Mouse (Mus musculus): ENCODE measurements at regions not wholly inside any gene's neighbourhood (a gene's known extent, or its start where the extent isn't known, plus 50 kb on each side); places are given as distances from the start of the nearest gene placed in this dataset.

DNA sequence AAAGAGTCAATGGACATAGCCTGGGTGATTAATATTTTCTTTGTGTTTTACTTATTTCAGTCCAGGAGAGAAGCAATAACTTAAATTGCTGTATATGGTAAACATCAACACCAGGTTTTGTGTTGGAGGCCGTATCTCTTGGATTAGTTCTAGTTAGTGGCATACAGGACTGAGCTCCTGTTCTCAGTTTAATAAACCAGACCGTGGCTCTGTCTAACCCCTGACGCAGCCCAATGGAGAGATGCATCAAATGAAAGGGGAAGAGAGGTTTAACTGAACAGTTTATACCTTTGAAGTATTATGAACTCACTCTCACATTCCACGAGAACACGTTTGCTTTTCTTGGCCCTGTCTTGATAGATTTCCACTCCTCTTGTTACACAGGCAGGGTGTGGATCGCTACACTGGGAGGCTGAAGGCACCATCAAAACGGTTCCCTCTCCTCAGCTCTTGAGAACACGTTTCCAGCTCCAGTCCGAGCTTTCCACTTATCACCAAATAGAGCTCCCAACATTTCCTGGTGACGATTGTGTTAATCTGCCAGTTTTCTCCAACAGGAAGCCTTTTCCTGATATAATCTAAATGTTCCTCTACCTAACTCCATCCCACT lies 54.0 kb upstream of the Cerkl start:
- DNase-seq (ENCODE audit: low read depth, low spot score) = no peak

- DNase-seq (ENCODE audit: low read depth, low spot score) = no peak
These were observed 54.5 kb upstream of the Cerkl start for GRCm38 (mm10) chr2:79511108-79511507.

GRCm38 (mm10) chr2:79511676-79512323 lies 55.2 kb upstream of the Cerkl start:
- DNase-seq (ENCODE audit: low read depth, low spot score) = peak; percentile 68

DNA sequence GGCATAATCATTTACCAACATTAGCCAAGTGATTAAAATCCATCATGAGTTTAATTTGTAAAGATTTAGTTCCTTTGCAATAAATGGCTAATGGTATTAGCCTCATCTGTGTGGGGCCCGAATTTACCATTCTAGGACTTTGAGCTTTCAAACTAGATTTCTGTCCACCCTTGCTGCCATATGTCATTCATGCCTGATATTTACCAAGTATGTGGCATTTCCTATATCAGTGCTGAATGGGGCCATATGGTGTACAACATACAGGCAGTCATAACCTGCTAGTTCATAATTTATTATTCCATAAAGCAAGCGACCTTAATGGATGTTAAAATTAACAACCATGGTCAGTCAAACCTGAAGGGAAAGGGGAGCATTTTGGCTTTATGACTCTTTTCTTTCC lies 55.8 kb upstream of the Cerkl start:
- no peak for DNase-seq (ENCODE audit: low read depth, low spot score)

DNA sequence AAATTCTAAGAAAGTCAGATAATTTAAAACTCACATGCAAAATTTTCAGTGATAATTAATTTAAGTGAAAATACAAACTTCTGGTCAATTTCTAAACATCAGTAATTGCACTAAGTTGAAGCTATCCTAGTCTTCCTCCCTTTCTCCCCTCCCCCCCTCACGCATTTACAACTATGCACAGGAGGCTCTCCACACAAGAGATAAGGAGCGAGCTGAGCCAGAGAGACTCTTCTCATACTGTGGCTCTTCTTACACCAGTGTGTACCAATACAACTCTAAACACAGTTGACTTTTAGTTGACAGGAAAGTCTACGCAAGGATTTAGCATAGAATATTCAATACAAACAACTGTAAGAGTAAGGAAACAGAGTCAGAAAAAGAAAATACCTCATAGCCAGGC lies 57.1 kb upstream of the Cerkl start:
- no peak for DNase-seq (ENCODE audit: low read depth, low spot score)

DNA sequence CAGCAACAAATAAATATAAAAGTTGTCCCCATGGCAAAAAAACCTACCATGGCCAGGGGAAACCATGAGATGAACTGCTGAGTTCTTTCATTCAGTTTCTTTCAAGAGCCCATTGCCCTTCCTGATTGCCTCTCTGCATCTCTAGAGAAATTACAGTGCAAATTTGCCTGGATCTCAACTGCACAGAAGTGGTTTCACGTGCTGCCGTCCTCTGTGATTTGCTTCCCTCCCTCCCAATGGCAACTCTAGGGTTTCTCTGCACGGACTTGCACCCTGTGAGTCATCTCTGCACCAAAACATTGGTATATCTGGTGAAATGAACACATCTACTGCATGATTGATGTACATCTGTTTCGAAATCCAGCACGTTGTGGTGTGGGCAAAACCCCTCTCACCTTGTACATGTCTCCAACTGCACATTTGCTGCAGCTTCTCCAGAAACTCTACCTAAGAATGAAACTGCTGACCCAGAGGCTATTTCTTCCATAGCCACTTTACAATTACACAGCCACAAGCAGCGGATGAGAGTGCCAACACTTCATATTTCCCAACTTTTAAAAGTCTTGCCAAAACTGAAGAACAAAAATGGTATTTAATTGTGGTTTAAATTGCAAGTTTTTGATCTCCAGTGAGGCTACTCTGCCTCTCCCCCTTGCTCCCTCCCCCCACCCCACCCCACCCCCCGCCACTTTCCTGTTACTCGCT lies 61.6 kb upstream of the Cerkl start:
- no peak for DNase-seq (ENCODE audit: low read depth, low spot score)

- no peak for DNase-seq (ENCODE audit: low read depth, low spot score)
These were observed 63.3 kb upstream of the Cerkl start for GRCm38 (mm10) chr2:79519799-79520449.

GRCm38 (mm10) chr2:79523441-79523840 lies 66.9 kb upstream of the Cerkl start:
- DNase-seq (ENCODE audit: low read depth, low spot score) = peak; percentile 14

- no peak for DNase-seq (ENCODE audit: low read depth, low spot score)
These were observed 70.9 kb upstream of the Cerkl start for GRCm38 (mm10) chr2:79527529-79527928.

DNA sequence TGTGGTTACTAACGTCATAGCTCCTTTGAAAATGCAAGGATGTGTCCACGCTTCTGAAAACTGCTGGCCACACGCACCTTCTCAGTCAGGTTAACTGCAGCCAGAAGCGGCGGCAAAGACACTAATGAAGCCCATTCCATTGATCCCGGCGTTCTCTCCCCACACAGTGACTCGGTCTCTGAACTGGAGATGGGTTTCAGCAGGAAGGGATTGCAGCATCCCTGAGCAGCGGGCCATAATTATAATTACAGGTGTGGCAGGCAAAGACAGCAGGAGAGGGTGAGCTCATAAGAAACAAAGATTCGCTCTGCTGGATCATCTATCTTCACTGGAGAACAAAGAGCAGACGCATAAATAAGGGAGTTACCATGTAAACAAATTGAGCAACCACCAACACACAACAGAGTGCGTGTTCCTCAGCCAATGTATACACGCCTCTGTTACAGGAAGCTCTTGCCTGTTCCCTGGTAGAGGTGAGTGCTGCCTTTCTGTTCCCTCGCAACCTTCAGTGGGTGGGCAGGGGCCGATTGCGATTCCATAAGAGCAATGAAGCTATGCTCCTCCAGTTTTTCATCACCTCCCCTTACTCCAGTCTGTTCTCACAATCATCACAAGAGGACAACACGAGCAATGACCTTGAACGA lies 71.9 kb upstream of the Cerkl start:
- DNase-seq (ENCODE audit: low read depth, low spot score) = no peak

GRCm38 (mm10) chr2:79529185-79529584 lies 72.6 kb upstream of the Cerkl start:
- DNase-seq (ENCODE audit: low read depth, low spot score) = no peak

DNA sequence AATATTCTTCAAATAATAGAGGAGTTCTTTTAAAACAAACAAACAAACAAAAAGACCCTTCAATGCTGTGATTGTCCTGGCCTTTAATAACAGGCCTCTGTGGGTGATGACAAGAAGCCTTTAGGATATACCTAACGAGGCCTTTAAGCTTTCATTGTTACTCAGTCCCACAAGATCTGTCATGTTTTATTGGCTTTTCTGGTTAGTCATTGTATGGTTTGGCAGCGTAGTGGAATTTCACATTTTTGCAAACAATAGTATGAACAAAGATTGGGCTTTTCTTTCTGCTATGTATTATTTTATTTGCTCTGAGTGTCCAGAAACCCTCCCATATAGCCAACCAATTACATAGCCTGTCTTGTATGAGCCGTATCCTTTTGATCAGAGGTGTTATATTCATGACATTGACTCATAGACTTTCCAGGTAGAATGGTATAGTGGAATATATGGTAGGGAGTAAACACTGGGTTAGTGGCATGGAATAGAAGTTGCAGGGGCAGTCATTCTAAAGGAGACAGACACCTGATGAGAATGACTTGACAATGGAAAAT lies 76.1 kb upstream of the Cerkl start:
- DNase-seq (ENCODE audit: low read depth, low spot score) = no peak

DNA sequence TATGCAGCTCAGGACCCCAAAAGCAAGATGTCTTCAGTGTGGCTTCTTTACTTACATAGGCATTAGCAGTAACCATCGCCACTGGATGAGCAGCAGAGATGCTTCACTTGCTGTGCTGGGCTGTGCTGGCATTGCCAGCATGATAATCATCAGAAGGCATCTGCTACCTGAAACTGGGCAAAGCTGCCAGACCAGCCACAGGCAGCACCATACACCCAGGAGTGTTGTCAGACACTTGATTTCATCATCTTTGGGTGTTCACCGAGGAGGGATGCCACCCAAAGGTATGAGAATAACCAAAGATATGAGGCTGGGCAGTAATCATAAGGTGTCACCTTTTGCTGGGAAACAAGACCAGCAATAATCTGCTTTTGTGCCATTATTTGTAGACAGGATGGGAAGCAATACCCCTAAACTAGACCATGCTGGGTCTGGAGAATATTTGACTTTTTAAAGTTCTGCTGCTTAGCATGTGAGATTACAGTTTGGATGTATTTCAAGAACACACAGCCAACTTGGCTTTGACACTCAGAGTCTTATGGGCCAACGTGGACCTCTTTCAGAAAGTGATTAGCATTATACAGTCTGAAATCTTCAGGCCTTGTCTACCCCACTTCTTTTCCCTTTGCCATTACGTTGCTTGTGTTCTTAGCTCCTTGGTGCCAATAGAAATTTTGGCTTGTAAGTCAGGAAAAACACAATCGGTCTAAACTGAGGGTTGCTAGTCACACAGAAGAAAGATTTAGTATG lies 80.7 kb upstream of the Cerkl start:
- no peak for DNase-seq (ENCODE audit: low read depth, low spot score)

GRCm38 (mm10) chr2:79540384-79540783 lies 83.8 kb upstream of the Cerkl start:
- DNase-seq (ENCODE audit: low read depth, low spot score) = no peak

- DNase-seq (ENCODE audit: low read depth, low spot score) = no peak
These were observed 85.8 kb upstream of the Cerkl start for GRCm38 (mm10) chr2:79542191-79542980.

DNA sequence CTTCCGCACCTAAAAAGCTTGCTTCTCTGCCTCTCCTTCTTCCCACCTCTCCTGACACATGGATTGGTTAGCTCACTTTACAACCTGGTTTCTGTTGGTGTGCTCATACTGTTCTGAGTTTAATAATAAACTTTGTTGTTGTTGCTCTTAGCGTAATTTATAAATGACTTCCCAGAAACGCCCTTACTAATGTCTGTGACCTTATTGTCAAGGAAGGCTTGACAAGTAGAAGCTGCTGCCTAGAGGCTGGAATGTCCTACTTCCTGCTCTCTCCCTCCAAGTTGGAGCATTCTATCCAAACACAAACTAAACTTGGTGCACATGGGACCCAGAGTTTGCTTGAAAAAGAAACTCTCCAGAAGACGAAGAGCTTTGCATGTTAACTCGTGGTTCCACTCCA lies 86.9 kb upstream of the Cerkl start:
- DNase-seq (ENCODE audit: low read depth, low spot score) = no peak

DNA sequence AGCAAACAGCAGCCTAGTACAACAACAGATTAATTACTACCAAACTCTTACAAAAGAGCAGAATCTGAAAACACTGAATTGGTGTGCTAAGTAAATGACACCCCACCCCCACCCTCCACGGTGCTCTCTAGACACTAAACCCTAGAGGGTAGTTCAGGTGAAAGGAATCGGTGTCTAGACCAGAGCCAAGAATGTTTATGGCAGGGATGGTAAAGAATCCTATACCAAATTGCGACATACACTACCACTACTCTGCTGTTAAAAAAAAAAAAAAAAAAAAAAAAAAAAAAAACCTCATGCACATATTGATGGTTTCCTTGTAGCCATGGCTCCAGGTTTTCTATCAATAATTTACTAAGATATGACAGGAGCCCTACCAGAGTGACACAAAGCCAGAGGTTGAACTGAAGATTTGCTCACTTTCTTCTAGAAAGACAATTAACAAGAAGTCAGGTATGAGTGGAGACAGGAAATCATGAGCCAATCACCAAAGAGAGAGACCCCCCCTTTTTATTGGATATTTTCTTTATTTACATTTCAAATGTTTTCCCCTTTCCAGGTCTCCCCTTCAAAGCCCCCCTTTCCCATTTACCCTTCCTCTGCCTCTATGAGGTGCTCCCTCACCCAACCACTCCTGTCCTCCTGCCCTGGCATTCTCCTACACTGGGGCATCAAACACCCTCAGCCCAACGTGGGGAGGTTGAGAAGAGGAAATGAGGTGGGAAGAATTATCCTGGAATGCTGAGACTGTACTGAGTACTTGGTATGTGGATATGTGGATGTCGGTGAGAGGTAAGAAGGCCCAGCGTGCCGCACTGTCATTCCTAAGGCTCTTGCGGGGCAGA lies 87.6 kb upstream of the Cerkl start:
- DNase-seq (ENCODE audit: low read depth, low spot score) = no peak

- no peak for DNase-seq (ENCODE audit: low read depth, low spot score)
These were observed 88.2 kb upstream of the Cerkl start for GRCm38 (mm10) chr2:79544793-79545260.

DNA sequence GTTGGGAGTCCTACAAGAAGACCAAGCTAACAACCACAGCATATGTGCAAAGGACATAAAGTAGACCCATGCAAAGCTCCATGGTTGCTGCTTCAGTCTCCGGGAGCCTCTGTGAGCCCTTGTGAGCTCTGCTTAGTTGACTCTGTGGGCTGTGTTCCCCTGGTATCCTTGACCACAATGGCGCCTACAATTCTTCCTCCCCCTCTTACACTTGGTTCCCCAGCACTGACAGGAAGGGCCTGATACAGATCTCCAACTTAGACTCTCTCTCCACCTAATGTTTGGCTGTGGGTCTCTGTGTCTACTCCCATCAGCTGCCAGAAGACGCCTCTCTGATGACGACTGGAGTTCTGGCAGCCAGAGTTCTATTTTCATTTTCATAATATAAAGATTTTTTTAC lies 88.9 kb upstream of the Itprid2 start:
- no peak for DNase-seq (ENCODE audit: low read depth, low spot score)
